Mouse (Mus musculus) kidney, postnatal 0 days (tissue): ENCODE measurements at regions not wholly inside any gene's neighbourhood (a gene's known extent, or its start where the extent isn't known, plus 50 kb on each side); places are given as distances from the start of the nearest gene placed in this dataset.

Source experiments
- ATAC-seq: fragments of 200-750 bp; cut with Nextera tagmentation; replicated peaks from 2 replicates; pipeline ENCODE4 v1.8.0; 2017; ENCODE audit warnings: low read depth, moderate number of reproducible peaks, moderate TSS enrichment, moderate library complexity; ENCODE audit not compliant: low FRiP score
- DNase-seq: peaks from one replicate; pipeline ENCODE4 v3.0.0-alpha.2; 2016; ENCODE audit warnings: low spot score
- H3K27ac ChIP-seq: fragments of 300-500 bp; sonication (generic); 2 replicates; pipeline ENCODE4 v1.5.1; 2014; ENCODE audit warnings: mild to moderate bottlenecking
- H3K27me3 ChIP-seq: fragments of 300-500 bp; sonication (generic); 2 replicates; pipeline ENCODE4 v1.6.1; 2014; ENCODE audit warnings: low read length, mixed read lengths; ENCODE audit not compliant: insufficient read depth
- H3K36me3 ChIP-seq: fragments of 300-500 bp; sonication (generic); 2 replicates; pipeline ENCODE4 v1.6.1; 2014; ENCODE audit warnings: low read length, mixed read lengths; ENCODE audit not compliant: insufficient read depth
- H3K4me1 ChIP-seq: fragments of 300-500 bp; sonication (generic); replicated peaks from 2 replicates; pipeline ENCODE4 v1.6.1; 2014; ENCODE audit warnings: antibody characterized with exemption, low read length, mixed read lengths; ENCODE audit not compliant: insufficient read depth
- H3K4me2 ChIP-seq: fragments of 300-500 bp; sonication (generic); 2 replicates; pipeline ENCODE4 v1.6.1; 2014; ENCODE audit warnings: mild to moderate bottlenecking, low read length, moderate library complexity, mixed read lengths
- H3K4me3 ChIP-seq: fragments of 300-500 bp; sonication (generic); replicated peaks from 2 replicates; pipeline ENCODE4 v1.5.1; 2014; ENCODE audit warnings: low read depth, low read length
- H3K9ac ChIP-seq: fragments of 300-500 bp; sonication (generic); 2 replicates; pipeline ENCODE4 v1.6.1; 2014; ENCODE audit warnings: low read depth, low read length
- H3K9me3 ChIP-seq: fragments of 300-500 bp; sonication (generic); replicated peaks from 2 replicates; pipeline ENCODE4 v1.6.1; 2016; ENCODE audit warnings: low read length, inconsistent platforms, mixed read lengths
- CTCF ChIP-seq: IDR thresholded peaks from 2 replicates; pipeline ENCODE4 v1.5.1; 2016; ENCODE audit warnings: antibody characterized with exemption, low read depth, mild to moderate bottlenecking, moderate library complexity
- WGBS: fragments of 180-500 bp; shearing (Covaris S2); extraction: QIAGEN DNeasy Blood & Tissue Kit; methylation state at CpG from one replicate; pipeline ENCODE4 v1.1.7; 2014; 5-methylcytosine and 5-hydroxymethylcytosine counted together

DNA sequence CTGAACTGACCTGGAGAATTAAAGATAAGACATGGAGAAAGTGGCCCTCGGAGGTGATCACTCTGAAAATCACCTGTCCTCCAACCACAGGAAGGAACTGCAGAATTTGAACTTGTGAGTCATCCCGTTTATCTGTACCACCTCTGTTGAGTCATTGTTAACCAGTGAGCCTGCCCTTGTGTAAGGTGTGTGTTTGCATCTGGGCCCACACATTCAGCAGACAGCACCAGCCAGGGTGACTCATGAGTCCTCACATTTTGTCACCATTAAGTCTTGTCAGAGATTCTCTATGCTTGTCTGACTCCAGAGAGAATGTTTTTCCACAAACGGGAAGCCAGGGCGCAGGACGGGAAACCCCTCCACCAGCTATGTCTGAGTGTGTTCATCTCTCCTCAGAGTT is 75.0 kb upstream of the Tspan2 start:
- 75% methylated on average over 5 of the region's 5 CpGs for WGBS
- no peak overlapping the region for H3K4me3 ChIP-seq
- H3K27ac ChIP-seq: no peak overlapping the region
- TF ChIP-seq CTCF: no peak
- no peak overlapping the region for H3K9ac ChIP-seq
- no peaks in the 10 kb centered on the region for H3K36me3 ChIP-seq
- no peaks in the 10 kb centered on the region for H3K27me3 ChIP-seq
- DNase-seq: no peak
- no peaks in the 10 kb centered on the region for H3K9me3 ChIP-seq
- H3K4me1 ChIP-seq: no peaks in the 10 kb centered on the region
- no peak overlapping the region for H3K4me2 ChIP-seq
- ATAC-seq: no peak

DNA sequence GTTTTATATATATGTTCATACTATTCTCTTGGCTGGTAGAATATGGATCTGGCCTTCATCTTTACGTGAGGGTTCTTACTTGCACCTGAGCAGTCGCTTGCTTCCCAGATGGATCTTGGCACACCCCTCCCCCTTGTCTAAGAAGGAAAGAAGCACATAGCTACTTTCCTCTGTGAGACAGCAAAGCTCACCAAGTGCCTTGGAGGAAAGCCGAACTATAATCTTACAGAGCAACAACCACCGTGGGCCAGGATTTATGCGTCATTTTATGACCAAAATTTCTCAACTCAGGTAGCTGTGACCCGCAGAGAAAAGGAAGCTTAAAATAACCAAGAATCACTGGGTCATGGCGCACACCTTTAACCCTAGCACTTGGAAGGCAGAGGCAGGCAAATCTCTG is 73.0 kb upstream of the Tspan2 start:
- no peak overlapping the region for H3K9ac ChIP-seq
- no peak overlapping the region for H3K4me3 ChIP-seq
- 87% methylated on average over 7 of the region's 7 CpGs for WGBS
- no peak overlapping the region for H3K27ac ChIP-seq
- H3K4me2 ChIP-seq: no peak overlapping the region
- H3K36me3 ChIP-seq: no peaks in the 10 kb centered on the region
- no peaks in the 10 kb centered on the region for H3K9me3 ChIP-seq
- no peaks in the 10 kb centered on the region for H3K27me3 ChIP-seq
- H3K4me1 ChIP-seq: no peaks in the 10 kb centered on the region
- DNase-seq: no peak
- ATAC-seq: no peak
- TF ChIP-seq CTCF: no peak

DNA sequence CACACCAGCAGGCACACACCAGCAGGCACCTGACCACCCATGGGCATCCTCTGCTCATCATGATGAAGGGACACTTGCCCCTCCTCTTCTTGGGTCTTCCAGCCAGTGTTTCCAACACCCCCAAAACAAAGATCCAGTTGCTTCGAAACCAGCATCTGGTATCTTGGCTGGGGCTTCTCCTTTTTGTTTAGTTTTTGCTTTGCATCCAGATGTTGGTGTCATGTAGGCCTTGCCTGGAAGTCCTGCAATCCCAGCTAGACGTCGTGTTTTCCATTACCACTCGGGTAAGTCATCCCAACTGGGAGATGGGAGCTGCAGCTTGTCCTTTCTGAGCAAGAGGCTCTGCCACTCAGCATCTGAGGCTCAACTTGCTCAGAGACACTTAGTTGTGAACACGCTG is 70.6 kb upstream of the Tspan2 start:
- H3K27ac ChIP-seq: no peak overlapping the region
- TF ChIP-seq CTCF: no peak
- no peaks in the 10 kb centered on the region for H3K9me3 ChIP-seq
- H3K27me3 ChIP-seq: no peaks in the 10 kb centered on the region
- H3K9ac ChIP-seq: no peak overlapping the region
- H3K4me3 ChIP-seq: no peak overlapping the region
- WGBS: 83% methylated on average over 5 of the region's 5 CpGs
- ATAC-seq: no peak
- H3K36me3 ChIP-seq: no peaks in the 10 kb centered on the region
- no peak for DNase-seq
- no peak overlapping the region for H3K4me2 ChIP-seq
- no peaks in the 10 kb centered on the region for H3K4me1 ChIP-seq

DNA sequence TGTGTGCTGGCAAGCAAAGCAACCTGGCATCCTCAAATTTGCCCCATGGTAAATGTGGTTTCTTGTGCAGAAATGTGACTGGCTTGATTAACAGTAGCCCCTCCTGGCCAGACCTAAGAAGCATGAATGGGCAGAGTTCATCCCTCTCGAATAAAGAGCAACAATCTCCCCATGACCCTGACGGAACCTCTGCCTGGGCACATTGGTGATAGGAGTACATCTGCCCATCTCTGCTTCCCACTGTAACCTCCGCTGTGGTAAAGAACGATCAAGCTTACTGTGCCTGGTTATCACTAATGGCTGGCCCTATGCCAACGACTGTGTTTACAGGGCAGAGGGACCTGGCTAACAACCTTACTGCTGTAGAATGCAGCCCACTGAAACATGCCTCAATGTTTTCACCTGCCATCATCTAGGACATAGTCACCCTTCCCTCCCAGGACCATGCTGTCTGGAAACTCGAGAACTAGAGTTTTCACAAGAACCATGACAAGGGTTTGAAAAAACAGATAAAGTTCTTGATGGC is 69.6 kb upstream of the Tspan2 start:
- Histone ChIP-seq H3K4me3 (no peak overlapping the region), H3K36me3 (no peaks in the 10 kb centered on the region), H3K4me1 (no peaks in the 10 kb centered on the region), H3K27me3 (no peaks in the 10 kb centered on the region), H3K27ac (no peak overlapping the region), H3K9ac (no peak overlapping the region), H3K9me3 (no peaks in the 10 kb centered on the region), H3K4me2 (no peak overlapping the region)
- ATAC-seq (no peak), DNase-seq (no peak)
- no peak for TF ChIP-seq CTCF
- WGBS: 76% methylated on average over 6 of the region's 6 CpGs

DNA sequence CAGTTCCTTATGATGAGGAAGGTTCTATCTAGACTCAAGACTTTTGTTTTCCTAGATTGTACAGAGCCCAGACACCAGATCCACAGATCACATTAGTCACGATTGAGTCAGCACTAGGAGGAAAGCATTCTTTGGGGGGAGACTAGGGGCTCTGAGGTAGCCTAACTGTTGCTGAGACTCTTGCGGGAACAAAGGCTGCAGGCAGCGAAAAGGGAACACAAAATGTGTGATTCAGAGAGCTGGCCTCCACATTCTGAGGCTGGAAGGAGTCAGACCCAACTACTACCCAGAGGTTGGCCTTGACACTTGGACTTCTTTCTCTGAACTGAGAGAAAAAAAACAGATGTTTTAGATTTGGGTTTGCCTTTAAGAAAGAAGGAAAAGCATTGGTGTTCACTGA is 66.5 kb upstream of the Tspan2 start:
- ATAC-seq (no peak), DNase-seq (no peak)
- H3K9ac ChIP-seq: no peak overlapping the region
- no peak overlapping the region for H3K4me2 ChIP-seq
- no peak overlapping the region for H3K4me3 ChIP-seq
- H3K27ac ChIP-seq: no peak overlapping the region
- no peaks in the 10 kb centered on the region for H3K27me3 ChIP-seq
- H3K4me1 ChIP-seq: no peaks in the 10 kb centered on the region
- 79% methylated on average over 3 of the region's 3 CpGs for WGBS
- TF ChIP-seq CTCF: no peak
- H3K36me3 ChIP-seq: no peaks in the 10 kb centered on the region
- H3K9me3 ChIP-seq: no peaks in the 10 kb centered on the region

DNA sequence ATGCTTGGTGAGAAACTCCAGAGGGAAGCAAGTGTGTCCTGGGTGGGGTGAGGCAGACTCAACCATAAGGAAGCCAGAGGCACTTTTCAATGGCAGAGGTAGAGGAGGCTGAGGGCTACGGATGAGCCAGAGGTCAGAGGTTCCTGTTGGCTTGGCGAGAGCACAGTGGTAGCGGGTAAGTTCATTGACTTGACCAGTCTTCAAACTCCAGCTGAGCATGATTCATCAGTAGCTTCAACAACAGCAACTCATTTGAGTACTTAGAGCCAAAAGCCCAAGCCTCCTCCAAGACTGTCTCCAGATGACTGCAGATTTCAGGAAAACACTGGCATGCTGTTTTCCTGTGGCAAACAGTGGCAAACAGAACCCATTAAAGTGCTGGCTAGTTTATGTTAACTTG is 65.8 kb upstream of the Tspan2 start:
- Histone ChIP-seq H3K4me3 (no peak overlapping the region), H3K36me3 (no peaks in the 10 kb centered on the region), H3K9ac (no peak overlapping the region), H3K9me3 (no peaks in the 10 kb centered on the region), H3K27ac (no peak overlapping the region), H3K4me2 (no peak overlapping the region), H3K4me1 (no peaks in the 10 kb centered on the region), H3K27me3 (no peaks in the 10 kb centered on the region)
- ATAC-seq (no peak), DNase-seq (no peak)
- TF ChIP-seq CTCF: no peak
- WGBS: 85% methylated on average over 3 of the region's 3 CpGs

DNA sequence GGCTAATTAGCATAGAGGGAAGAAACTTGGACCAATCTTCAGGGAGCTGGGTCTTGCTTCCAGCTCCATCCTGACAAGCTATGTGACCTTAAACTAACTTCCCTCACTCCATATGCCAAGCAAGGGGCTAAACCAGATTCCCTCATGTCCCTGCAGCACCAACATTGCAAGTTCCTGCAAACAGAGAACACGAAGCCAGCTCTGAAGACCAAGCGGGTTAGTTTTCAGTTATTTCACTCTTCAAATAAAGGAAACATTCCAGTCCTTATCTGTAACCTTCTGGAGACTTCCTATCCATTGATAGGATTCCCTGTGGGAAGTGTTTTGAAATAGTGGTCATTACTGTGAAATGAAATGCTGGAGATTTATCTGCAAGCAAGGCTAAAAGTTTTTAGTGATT is 64.4 kb upstream of the Tspan2 start:
- H3K27me3 ChIP-seq: no peaks in the 10 kb centered on the region
- ATAC-seq (no peak), DNase-seq (no peak)
- no peaks in the 10 kb centered on the region for H3K9me3 ChIP-seq
- H3K4me1 ChIP-seq: no peaks in the 10 kb centered on the region
- H3K9ac ChIP-seq: no peak overlapping the region
- no peak overlapping the region for H3K27ac ChIP-seq
- no peak overlapping the region for H3K4me2 ChIP-seq
- H3K4me3 ChIP-seq: no peak overlapping the region
- 63% methylated on average over 2 of the region's 2 CpGs for WGBS
- TF ChIP-seq CTCF: no peak
- no peaks in the 10 kb centered on the region for H3K36me3 ChIP-seq
